Mouse (Mus musculus): ENCODE data around the gene Pclo. TPM values are rescaled to one million over a fixed set of nuclear protein-coding genes. Genes with fewer than 3 reads are reported as not detected.
"Not testable (repeated sequence)": the region's sequence is repeated elsewhere in the genome, so short reads cannot be mapped to it uniquely, and the experiment has no call there.

Gene Pclo
- 0.82 and 0.94 TPM in 2 replicates for polyA plus RNA-seq (2014; fragmentation: Nextera tagmentation; extraction: Ambion mirVana)

- no peaks in the 10 kb centered on the region for H3K9me3 ChIP-seq (replicated peaks; ENCODE audit: control insufficient read depth, low read length)
Measured at GRCm38 (mm10) chr5:14514631-14515523, at the start of gene Pclo. Gene Pclo, plus strand, starts transcription at chr5:14514918.

GRCm38 (mm10) chr5:14494431-14494830, 20.3 kb upstream of the Pclo start:
- ATAC-seq (replicated peaks; ENCODE audit: insufficient number of reproducible peaks, low FRiP score, low TSS enrichment, low read depth); H3K4me3 ChIP-seq (ENCODE audit: low read depth, low read length); H3K9ac ChIP-seq (replicated peaks; ENCODE audit: low read length); H3K27me3 ChIP-seq (ENCODE audit: control insufficient read depth, insufficient read depth, low read length); H3K27ac ChIP-seq (replicated peaks; ENCODE audit: low read depth, low read length); H3K9me3 ChIP-seq (replicated peaks; ENCODE audit: control insufficient read depth, low read length); H3K4me2 ChIP-seq (ENCODE audit: low read depth, low read length); DNase-seq (ENCODE audit: low spot score); H3K4me1 ChIP-seq (ENCODE audit: control insufficient read depth, insufficient read depth, low read length); H3K36me3 ChIP-seq (replicated peaks; ENCODE audit: control insufficient read depth, insufficient read depth, low read depth, low read length): not testable (repeated sequence)
- 60% methylated on average over 2 of the region's 2 CpGs for WGBS

More at GRCm38 (mm10) chr5:14514631-14515523, at the start of gene Pclo:
- under 1% methylated on average over 76 of the region's 89 CpGs for WGBS
- DNase-seq (ENCODE audit: low spot score) (peak; percentile 87), ATAC-seq (replicated peaks; ENCODE audit: insufficient number of reproducible peaks, low FRiP score, low TSS enrichment, low read depth) (peak; percentile 99)
- H3K9ac ChIP-seq (replicated peaks; ENCODE audit: low read length) = peak within 1 kb of the TSS; percentile 53
- peak within 1 kb of the TSS; percentile 65 for H3K27ac ChIP-seq (replicated peaks; ENCODE audit: low read depth, low read length)
- H3K27me3 ChIP-seq (ENCODE audit: control insufficient read depth, insufficient read depth, low read length) = peaks cover 3% of the 10 kb centered on the region; the same call in 1 of the 2 replicates
- H3K4me3 ChIP-seq (ENCODE audit: low read depth, low read length) = peak within 1 kb of the TSS; percentile 63
- no peaks in the 10 kb centered on the region for H3K36me3 ChIP-seq (replicated peaks; ENCODE audit: control insufficient read depth, insufficient read depth, low read depth, low read length)
- H3K4me2 ChIP-seq (ENCODE audit: low read depth, low read length) = peak within 1 kb of the TSS; percentile 83
- H3K4me1 ChIP-seq (ENCODE audit: control insufficient read depth, insufficient read depth, low read length) = no peaks in the 10 kb centered on the region; the same call in 1 of the 2 replicates

GRCm38 (mm10) chr5:14508522-14508921, 6.2 kb upstream of the Pclo start:
- Histone ChIP-seq H3K9me3 (replicated peaks; ENCODE audit: control insufficient read depth, low read length) (no peaks in the 10 kb centered on the region), H3K4me1 (ENCODE audit: control insufficient read depth, insufficient read depth, low read length) (no peaks in the 10 kb centered on the region), H3K27me3 (ENCODE audit: control insufficient read depth, insufficient read depth, low read length) (no peaks in the 10 kb centered on the region), H3K9ac (replicated peaks; ENCODE audit: low read length) (no peak overlapping the region), H3K4me3 (ENCODE audit: low read depth, low read length) (no peak overlapping the region), H3K27ac (replicated peaks; ENCODE audit: low read depth, low read length) (no peak overlapping the region), H3K4me2 (ENCODE audit: low read depth, low read length) (no peak overlapping the region), H3K36me3 (replicated peaks; ENCODE audit: control insufficient read depth, insufficient read depth, low read depth, low read length) (no peaks in the 10 kb centered on the region)
- no peak for DNase-seq (ENCODE audit: low spot score)
- ATAC-seq (replicated peaks; ENCODE audit: insufficient number of reproducible peaks, low FRiP score, low TSS enrichment, low read depth) = no peak
- WGBS = 77% methylated on average over 1 of the region's 1 CpGs

GRCm38 (mm10) chr5:14509621-14510020, 5.1 kb upstream of the Pclo start:
- Histone ChIP-seq H3K9ac (replicated peaks; ENCODE audit: low read length) (no peak overlapping the region), H3K9me3 (replicated peaks; ENCODE audit: control insufficient read depth, low read length) (no peaks in the 10 kb centered on the region), H3K36me3 (replicated peaks; ENCODE audit: control insufficient read depth, insufficient read depth, low read depth, low read length) (no peaks in the 10 kb centered on the region), H3K4me3 (ENCODE audit: low read depth, low read length) (no peak overlapping the region), H3K4me2 (ENCODE audit: low read depth, low read length) (no peak overlapping the region), H3K4me1 (ENCODE audit: control insufficient read depth, insufficient read depth, low read length) (no peaks in the 10 kb centered on the region), H3K27me3 (ENCODE audit: control insufficient read depth, insufficient read depth, low read length) (no peaks in the 10 kb centered on the region), H3K27ac (replicated peaks; ENCODE audit: low read depth, low read length) (no peak overlapping the region)
- DNase-seq (ENCODE audit: low spot score) = no peak
- WGBS = 85% methylated on average over 1 of the region's 1 CpGs
- no peak for ATAC-seq (replicated peaks; ENCODE audit: insufficient number of reproducible peaks, low FRiP score, low TSS enrichment, low read depth)

- H3K4me2 ChIP-seq (ENCODE audit: low read depth, low read length) = no peak overlapping the region
- no peak for ATAC-seq (replicated peaks; ENCODE audit: insufficient number of reproducible peaks, low FRiP score, low TSS enrichment, low read depth)
- H3K4me1 ChIP-seq (ENCODE audit: control insufficient read depth, insufficient read depth, low read length) = no peaks in the 10 kb centered on the region; the same call in 1 of the 2 replicates
- H3K27me3 ChIP-seq (ENCODE audit: control insufficient read depth, insufficient read depth, low read length) = peaks cover 3% of the 10 kb centered on the region; the same call in 1 of the 2 replicates
- no peak overlapping the region for H3K9ac ChIP-seq (replicated peaks; ENCODE audit: low read length)
- H3K4me3 ChIP-seq (ENCODE audit: low read depth, low read length) = no peak overlapping the region
- H3K9me3 ChIP-seq (replicated peaks; ENCODE audit: control insufficient read depth, low read length) = no peaks in the 10 kb centered on the region
- DNase-seq (ENCODE audit: low spot score) = no peak
- H3K27ac ChIP-seq (replicated peaks; ENCODE audit: low read depth, low read length) = no peak overlapping the region
- no peaks in the 10 kb centered on the region for H3K36me3 ChIP-seq (replicated peaks; ENCODE audit: control insufficient read depth, insufficient read depth, low read depth, low read length)
- WGBS = 73% methylated on average over 4 of the region's 4 CpGs
Measured at GRCm38 (mm10) chr5:14518131-14518832, 3.6 kb downstream of the Pclo start.

GRCm38 (mm10) chr5:14522006-14522405, 7.3 kb downstream of the Pclo start:
- no peaks in the 10 kb centered on the region for H3K27me3 ChIP-seq (ENCODE audit: control insufficient read depth, insufficient read depth, low read length)
- DNase-seq (ENCODE audit: low spot score) = no peak
- H3K4me1 ChIP-seq (ENCODE audit: control insufficient read depth, insufficient read depth, low read length) = no peaks in the 10 kb centered on the region
- no peak overlapping the region for H3K4me2 ChIP-seq (ENCODE audit: low read depth, low read length)
- H3K4me3 ChIP-seq (ENCODE audit: low read depth, low read length) = no peak overlapping the region
- no peak overlapping the region for H3K9ac ChIP-seq (replicated peaks; ENCODE audit: low read length)
- H3K36me3 ChIP-seq (replicated peaks; ENCODE audit: control insufficient read depth, insufficient read depth, low read depth, low read length) = no peaks in the 10 kb centered on the region
- 79% methylated on average over 4 of the region's 4 CpGs for WGBS
- no peaks in the 10 kb centered on the region for H3K9me3 ChIP-seq (replicated peaks; ENCODE audit: control insufficient read depth, low read length)
- ATAC-seq (replicated peaks; ENCODE audit: insufficient number of reproducible peaks, low FRiP score, low TSS enrichment, low read depth) = no peak
- H3K27ac ChIP-seq (replicated peaks; ENCODE audit: low read depth, low read length) = no peak overlapping the region

- Histone ChIP-seq H3K4me2 (ENCODE audit: low read depth, low read length) (no peak overlapping the region), H3K9me3 (replicated peaks; ENCODE audit: control insufficient read depth, low read length) (no peaks in the 10 kb centered on the region), H3K9ac (replicated peaks; ENCODE audit: low read length) (no peak overlapping the region), H3K4me1 (ENCODE audit: control insufficient read depth, insufficient read depth, low read length) (no peaks in the 10 kb centered on the region), H3K36me3 (replicated peaks; ENCODE audit: control insufficient read depth, insufficient read depth, low read depth, low read length) (no peaks in the 10 kb centered on the region), H3K27ac (replicated peaks; ENCODE audit: low read depth, low read length) (no peak overlapping the region), H3K4me3 (ENCODE audit: low read depth, low read length) (no peak overlapping the region), H3K27me3 (ENCODE audit: control insufficient read depth, insufficient read depth, low read length) (no peaks in the 10 kb centered on the region)
- ATAC-seq (replicated peaks; ENCODE audit: insufficient number of reproducible peaks, low FRiP score, low TSS enrichment, low read depth) = no peak
- no peak for DNase-seq (ENCODE audit: low spot score)
Measured at GRCm38 (mm10) chr5:14526038-14526437, 11.3 kb downstream of the Pclo start.

- Histone ChIP-seq H3K27me3 (ENCODE audit: control insufficient read depth, insufficient read depth, low read length) (no peaks in the 10 kb centered on the region), H3K4me1 (ENCODE audit: control insufficient read depth, insufficient read depth, low read length) (no peaks in the 10 kb centered on the region), H3K9ac (replicated peaks; ENCODE audit: low read length) (no peak overlapping the region), H3K9me3 (replicated peaks; ENCODE audit: control insufficient read depth, low read length) (no peaks in the 10 kb centered on the region), H3K4me3 (ENCODE audit: low read depth, low read length) (no peak overlapping the region), H3K27ac (replicated peaks; ENCODE audit: low read depth, low read length) (no peak overlapping the region), H3K36me3 (replicated peaks; ENCODE audit: control insufficient read depth, insufficient read depth, low read depth, low read length) (no peaks in the 10 kb centered on the region), H3K4me2 (ENCODE audit: low read depth, low read length) (no peak overlapping the region)
- no peak for DNase-seq (ENCODE audit: low spot score)
- ATAC-seq (replicated peaks; ENCODE audit: insufficient number of reproducible peaks, low FRiP score, low TSS enrichment, low read depth) = no peak
- 63% methylated on average over 1 of the region's 1 CpGs for WGBS
Measured at GRCm38 (mm10) chr5:14527796-14528195, 13.1 kb downstream of the Pclo start.

All from embryonic facial prominence, embryonic 11.5 days (tissue).